Mouse (Mus musculus) ES-Bruce4 (cell line): ENCODE results near the gene Lhfpl2. TPM values are rescaled to one million over a fixed set of nuclear protein-coding genes. Genes with fewer than 3 reads are reported as not detected.

Source experiments
- H3K27ac ChIP-seq: 2 replicates; pipeline ENCODE4 v1.5.1; 2012; ENCODE audit warnings: low read length, inconsistent platforms; ENCODE audit not compliant: insufficient read depth
- H3K27me3 ChIP-seq: 2 replicates; pipeline ENCODE4 v1.6.1; 2012; ENCODE audit warnings: mild to moderate bottlenecking, low read length, inconsistent platforms; ENCODE audit not compliant: control insufficient read depth, poor library complexity, insufficient read depth, severe bottlenecking
- H3K36me3 ChIP-seq: 2 replicates; pipeline ENCODE4 v1.6.1; 2012; ENCODE audit warnings: inconsistent platforms, mild to moderate bottlenecking, low read length, moderate library complexity; ENCODE audit not compliant: control insufficient read depth, poor library complexity, insufficient read depth, severe bottlenecking
- H3K4me1 ChIP-seq: one replicate; pipeline ENCODE4 v1.8.1; 2011; ENCODE audit warnings: low read length; ENCODE audit not compliant: control insufficient read depth, insufficient read depth
- H3K4me3 ChIP-seq: 2 replicates; pipeline ENCODE4 v1.5.1; 2011; ENCODE audit warnings: low read depth, mild to moderate bottlenecking, low read length
- H3K9ac ChIP-seq: 2 replicates; pipeline ENCODE4 v1.6.1; 2012; ENCODE audit warnings: low read depth, mild to moderate bottlenecking, inconsistent platforms; ENCODE audit not compliant: poor library complexity, severe bottlenecking
- H3K9me3 ChIP-seq: replicated peaks from 2 replicates; pipeline ENCODE4 v1.6.1; 2012; ENCODE audit warnings: mild to moderate bottlenecking, low read length, inconsistent platforms; ENCODE audit not compliant: control insufficient read depth, poor library complexity, insufficient read depth, severe bottlenecking
- CTCF ChIP-seq: IDR thresholded peaks from one replicate; pipeline ENCODE4 v1.8.1; 2011; ENCODE audit warnings: low read depth, low read length
- EP300 ChIP-seq: IDR thresholded peaks from 2 replicates; pipeline ENCODE4 v1.6.1; 2011; ENCODE audit warnings: low read depth, low read length; ENCODE audit not compliant: insufficient read depth
- POLR2A ChIP-seq: IDR thresholded peaks from one replicate; pipeline ENCODE4 v1.8.1; 2011; ENCODE audit warnings: low read length; ENCODE audit not compliant: insufficient read depth
- polyA plus RNA-seq: library from polyadenylated mRNA; stranded (reverse); fragments of >200 nt; gene quantifications from 2 replicates; pipeline ENCODE4 v1.2.4, GENCODE M21; 2011; ENCODE audit warnings: low read depth; ENCODE audit not compliant: missing spikeins, insufficient read depth, insufficient read length

Gene Lhfpl2
- polyA plus RNA-seq, 1 experiment = 12.5 TPM

DNA sequence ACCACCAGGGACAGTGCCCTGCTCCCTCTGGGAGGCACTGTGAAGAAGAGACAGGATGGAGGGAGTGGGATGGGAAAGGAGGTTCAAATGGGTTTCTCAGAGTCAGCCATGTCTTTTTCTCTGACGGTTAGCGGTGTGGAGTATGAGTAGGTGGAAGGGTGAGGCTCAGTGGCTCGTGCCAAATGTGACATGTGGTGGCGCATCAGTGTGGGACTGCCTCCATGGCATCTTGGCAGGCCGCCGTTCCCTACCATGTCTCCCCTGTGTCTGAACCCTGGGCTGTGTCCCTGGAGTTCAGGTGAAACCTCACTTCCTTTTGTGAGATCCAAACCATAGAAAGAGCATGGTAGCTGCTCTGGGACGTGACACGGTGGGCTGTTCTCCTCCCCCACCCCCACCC is 92.2 kb downstream of the Lhfpl2 start:
- no peak for TF ChIP-seq CTCF
- no peak for TF ChIP-seq EP300
- TF ChIP-seq POLR2A = no peak
- no peaks in the 10 kb centered on the region for H3K27me3 ChIP-seq
- H3K36me3 ChIP-seq = no peaks in the 10 kb centered on the region
- no peak overlapping the region for H3K4me3 ChIP-seq
- no peaks in the 10 kb centered on the region for H3K9me3 ChIP-seq
- no peak overlapping the region for H3K9ac ChIP-seq
- no peak overlapping the region for H3K27ac ChIP-seq
- no peaks in the 10 kb centered on the region for H3K4me1 ChIP-seq

DNA sequence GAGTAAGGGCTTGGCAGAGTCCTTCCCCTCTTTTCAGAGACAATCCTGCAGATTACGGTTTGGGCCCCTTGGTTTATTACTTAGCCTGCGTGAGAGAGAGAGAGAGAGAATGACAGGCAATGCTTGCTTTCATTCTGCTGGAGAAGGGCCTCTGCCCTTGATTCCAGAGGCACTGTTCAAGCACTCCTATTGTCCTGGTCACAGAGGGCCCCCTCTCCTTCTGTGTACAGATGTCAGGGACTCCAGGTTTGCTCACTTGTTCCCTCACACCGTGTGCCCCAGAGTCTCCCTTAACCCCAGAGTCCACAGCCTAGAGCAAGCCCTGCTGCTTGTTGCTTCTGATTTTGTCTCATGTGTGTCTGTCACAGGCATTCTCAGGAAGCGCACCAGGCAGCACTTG is 93.7 kb downstream of the Lhfpl2 start:
- TF ChIP-seq EP300 (no peak), POLR2A (no peak), CTCF (no peak)
- no peaks in the 10 kb centered on the region for H3K27me3 ChIP-seq

DNA sequence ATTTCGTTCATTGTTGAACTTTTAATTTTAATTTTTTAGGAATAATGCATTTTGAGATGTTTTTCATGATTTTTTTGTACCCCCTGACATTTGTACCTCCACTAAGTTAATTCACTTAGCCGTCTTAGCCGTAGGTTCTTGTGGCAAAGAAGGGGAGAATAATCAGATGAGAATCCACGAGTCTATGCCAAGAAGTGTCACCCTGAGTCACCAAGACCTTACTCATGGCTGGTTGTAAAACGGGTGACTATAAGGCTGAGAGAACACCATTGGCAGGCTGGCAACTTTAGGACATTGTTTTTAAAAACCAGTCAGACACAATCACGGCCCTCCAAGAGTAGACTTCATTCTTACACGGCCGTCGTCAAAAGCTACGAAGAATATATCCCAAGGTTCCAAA is 95.2 kb downstream of the Lhfpl2 start:
- Histone ChIP-seq H3K4me1 (peaks cover 2% of the 10 kb centered on the region), H3K27ac (no peak overlapping the region), H3K4me3 (no peak overlapping the region), H3K36me3 (no peaks in the 10 kb centered on the region), H3K9me3 (no peaks in the 10 kb centered on the region), H3K27me3 (no peaks in the 10 kb centered on the region), H3K9ac (no peak overlapping the region)
- TF ChIP-seq POLR2A (no peak), CTCF (no peak), EP300 (no peak)

More for the DNA sequence above, 93.7 kb downstream of the Lhfpl2 start:
- no peak overlapping the region for H3K9ac ChIP-seq
- H3K36me3 ChIP-seq = no peaks in the 10 kb centered on the region
- no peak overlapping the region for H3K4me3 ChIP-seq
- no peaks in the 10 kb centered on the region for H3K9me3 ChIP-seq
- no peak overlapping the region for H3K27ac ChIP-seq
- H3K4me1 ChIP-seq = peaks cover 2% of the 10 kb centered on the region

DNA sequence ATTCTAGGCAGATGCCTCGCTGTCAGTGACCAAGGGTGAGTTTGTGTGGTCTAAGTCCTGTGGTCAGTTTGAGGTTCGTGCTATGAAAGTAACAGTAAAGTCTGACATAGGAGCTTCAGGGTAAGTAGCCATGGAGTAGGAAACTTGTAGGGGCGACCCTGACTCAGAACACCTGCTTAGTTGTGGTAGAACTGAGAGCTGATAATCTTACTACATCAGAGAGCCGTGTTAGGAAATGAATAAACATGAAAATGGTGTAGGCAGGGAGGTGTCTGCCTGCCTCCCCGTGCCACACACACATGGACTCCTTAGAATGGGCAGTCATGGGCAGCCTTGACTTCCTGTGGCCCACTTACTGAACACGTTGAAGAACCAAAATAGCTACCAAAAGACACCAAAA is 96.1 kb downstream of the Lhfpl2 start:
- Histone ChIP-seq H3K9ac (no peak overlapping the region), H3K27ac (no peak overlapping the region), H3K4me3 (no peak overlapping the region), H3K27me3 (no peaks in the 10 kb centered on the region), H3K9me3 (no peaks in the 10 kb centered on the region), H3K4me1 (peaks cover 2% of the 10 kb centered on the region), H3K36me3 (no peaks in the 10 kb centered on the region)
- TF ChIP-seq CTCF = no peak
- no peak for TF ChIP-seq EP300
- TF ChIP-seq POLR2A = no peak

DNA sequence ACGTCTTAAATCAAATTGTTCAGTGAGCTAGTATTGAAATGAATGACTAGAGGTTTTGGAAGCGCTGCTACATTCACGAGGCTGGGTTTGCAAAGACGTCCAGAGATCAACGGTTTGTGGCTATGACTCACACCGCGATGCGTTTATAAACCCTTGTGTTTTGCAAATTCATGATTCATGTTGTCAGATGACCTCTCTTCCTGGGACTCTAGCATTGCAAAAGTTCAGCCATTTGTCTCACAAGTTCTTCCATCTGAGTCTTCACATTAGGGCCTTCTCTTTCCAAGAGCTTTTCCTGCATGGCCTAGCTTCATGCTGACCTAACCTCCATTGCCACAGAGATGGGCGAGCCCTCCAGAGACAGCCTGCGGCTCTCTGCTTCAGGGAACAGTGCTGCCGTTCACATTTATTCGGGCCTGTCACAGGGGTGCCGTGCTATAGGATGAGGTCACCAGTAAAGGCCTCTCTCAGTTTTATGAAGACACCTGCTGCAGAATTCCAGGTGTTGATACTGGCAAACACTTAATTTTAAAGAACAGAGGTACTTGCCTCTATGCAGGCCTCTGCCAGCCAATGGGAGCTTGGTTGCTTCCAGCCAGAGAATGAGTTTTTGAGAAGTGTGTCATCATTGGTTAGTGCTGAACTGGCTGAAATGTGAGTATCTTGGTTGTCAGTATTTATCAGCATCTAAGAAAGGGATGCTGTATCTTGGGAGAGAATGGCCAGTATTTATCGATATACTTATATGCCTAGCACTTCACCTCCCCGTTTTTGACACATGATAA is 97.1 kb downstream of the Lhfpl2 start:
- no peak overlapping the region for H3K27ac ChIP-seq
- no peaks in the 10 kb centered on the region for H3K9me3 ChIP-seq
- TF ChIP-seq POLR2A (no peak), CTCF (no peak), EP300 (no peak)
- H3K27me3 ChIP-seq = no peaks in the 10 kb centered on the region
- peaks cover 2% of the 10 kb centered on the region for H3K4me1 ChIP-seq
- no peaks in the 10 kb centered on the region for H3K36me3 ChIP-seq
- H3K9ac ChIP-seq = no peak overlapping the region
- H3K4me3 ChIP-seq = no peak overlapping the region

DNA sequence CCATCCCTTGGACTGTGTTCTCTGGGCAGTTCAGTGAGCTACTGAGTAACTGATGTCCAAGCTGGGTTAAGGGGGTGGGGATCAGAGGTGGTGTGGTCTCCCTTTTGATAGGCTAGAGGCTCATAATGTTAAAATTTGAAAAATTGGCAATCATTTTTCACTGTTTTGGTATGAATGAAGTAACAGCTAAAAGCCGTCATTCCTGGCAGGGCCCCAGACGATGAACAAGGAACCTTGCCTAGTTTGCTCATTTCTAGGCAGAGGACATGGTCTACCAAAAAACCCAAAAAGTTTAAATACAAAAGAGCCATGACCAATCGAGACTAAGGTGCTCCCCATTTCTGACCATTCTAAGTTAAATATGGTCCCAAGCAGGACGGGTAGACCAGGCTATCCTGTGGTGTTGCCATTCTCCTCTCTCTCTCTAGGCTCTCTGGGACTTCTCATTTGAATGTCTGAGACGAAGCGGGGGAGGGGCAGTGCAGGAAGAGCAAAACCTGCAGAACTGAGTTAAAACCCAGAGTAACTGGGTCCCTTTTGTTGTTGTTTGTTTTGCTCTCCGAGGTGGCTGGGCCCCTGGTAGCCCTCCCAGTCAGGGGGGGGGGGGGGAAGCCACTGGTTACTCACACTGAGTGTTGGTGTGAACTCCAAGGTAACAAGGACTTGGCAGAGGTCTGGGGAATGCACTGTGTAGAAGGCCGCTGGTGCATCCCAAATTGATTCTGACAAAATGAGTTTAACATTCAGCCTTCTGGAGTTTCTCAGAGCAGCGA is 98.2 kb downstream of the Lhfpl2 start:
- H3K27me3 ChIP-seq = no peaks in the 10 kb centered on the region
- H3K9ac ChIP-seq = no peak overlapping the region
- H3K9me3 ChIP-seq = no peaks in the 10 kb centered on the region
- H3K4me3 ChIP-seq = no peak overlapping the region
- no peaks in the 10 kb centered on the region for H3K36me3 ChIP-seq
- no peak overlapping the region for H3K27ac ChIP-seq
- H3K4me1 ChIP-seq = peaks cover 2% of the 10 kb centered on the region
- TF ChIP-seq CTCF = no peak
- TF ChIP-seq EP300 = no peak
- TF ChIP-seq POLR2A = no peak
